13 mouse cellular contexts compared by ENCODE assay signal in the genomic region with DNA sequence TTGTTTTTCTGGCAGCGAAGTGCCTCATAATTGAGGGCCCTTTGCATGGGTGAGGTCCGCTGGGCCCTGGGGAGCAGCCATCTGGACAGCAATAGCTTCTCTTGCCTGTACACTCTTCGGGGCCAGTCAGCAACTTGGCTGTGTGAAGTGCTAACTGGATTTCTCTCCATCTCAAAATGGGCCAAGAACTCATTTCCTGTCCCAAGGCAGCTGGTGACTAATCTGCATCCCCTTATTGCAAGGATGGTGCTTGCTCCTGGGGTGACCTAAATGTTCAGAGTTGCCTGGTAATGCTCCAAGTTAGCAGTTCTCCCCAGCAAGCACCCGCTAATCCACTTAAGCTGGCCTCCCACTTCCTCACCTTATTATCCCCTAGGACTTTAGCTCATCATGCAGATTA.
DNase-seq lines count a peak whose midpoint lies in the region; ATAC-seq and TF ChIP-seq lines count a peak whose summit lies in the region.
"Had no signal": no experiment of that assay in that cellular context is flagged by ENCODE, and none has a peak within 500 bp of the region (broad histone marks: within the 10 kb centered on the region; RNA-seq: fewer than 3 reads in every experiment).

No protein-coding gene starts in this region.

- no peaks in the 10 kb centered on the region for H3K36me3 ChIP-seq in kidney, embryonic 14.5 days (ENCODE audit: control insufficient read depth, insufficient read depth, low read length)
- H3K36me3 ChIP-seq: heart, embryonic 13.5 days had no signal

- no peak overlapping the region for H3K4me2 ChIP-seq in kidney, embryonic 14.5 days (replicated peaks; ENCODE audit: low read depth, low read length)
- H3K4me2 ChIP-seq: heart, embryonic 13.5 days; liver, embryonic 11.5 days had no signal

- peak; percentile 60 for ATAC-seq in cerebellum, adult (ENCODE audit: insufficient number of reproducible peaks, low FRiP score, low TSS enrichment)
- ATAC-seq in kidney, embryonic 14.5 days (ENCODE audit: low FRiP score, low TSS enrichment): no peak
- ATAC-seq: activated CD4-positive, CD25-positive, alpha-beta regulatory T cell, adult 4 months had no signal

- no peak for TF ChIP-seq CTCF in layer of hippocampus, adult 2 months (conservative IDR thresholded peaks at IDR 0.05)

- H3K4me1 ChIP-seq in kidney, embryonic 14.5 days (ENCODE audit: control insufficient read depth, insufficient read depth, low read length): no peaks in the 10 kb centered on the region
- H3K4me1 ChIP-seq: heart, embryonic 13.5 days had no signal

- DNase-seq in cerebellum, adult 11 months: no peak
- DNase-seq in layer of hippocampus, adult 2 months (ENCODE audit: low spot score in 2 of 2): peak; percentile 11 to 26
- DNase-seq in layer of hippocampus, adult 11-12 months (ENCODE audit: low spot score): no peak
- peak; percentile 21 to 23 for DNase-seq in cerebellum, adult 18-20 months
- DNase-seq in heart, adult 8-10 months (ENCODE audit: low spot score): peak; percentile 51
- DNase-seq in urinary bladder, postnatal 25 days (ENCODE audit: low spot score): no peak
- DNase-seq: kidney, adult 11 months; spleen, adult 18-20 months had no signal

- H3K4me3 ChIP-seq in layer of hippocampus, adult 2 months: no peak overlapping the region
- H3K4me3 ChIP-seq in kidney, embryonic 14.5 days (ENCODE audit: low read length): no peak overlapping the region
- H3K4me3 ChIP-seq: heart, embryonic 13.5 days had no signal

- WGBS in kidney, embryonic 14.5 days: 81% methylated on average over 4 of the region's 4 CpGs

- no peak overlapping the region for H3K27ac ChIP-seq in layer of hippocampus, adult 2 months
- no peak overlapping the region for H3K27ac ChIP-seq in kidney, embryonic 14.5 days (ENCODE audit: low read depth, low read length)
- H3K27ac ChIP-seq: heart, embryonic 13.5 days had no signal

- no peak overlapping the region for H3K9ac ChIP-seq in kidney, embryonic 14.5 days (ENCODE audit: low read depth, low read length)
- H3K9ac ChIP-seq: heart, embryonic 13.5 days had no signal

- no peaks in the 10 kb centered on the region for H3K9me3 ChIP-seq in kidney, embryonic 14.5 days (ENCODE audit: control insufficient read depth, low read length)
- H3K9me3 ChIP-seq: heart, embryonic 13.5 days had no signal

- H3K27me3 ChIP-seq in kidney, embryonic 14.5 days (ENCODE audit: control insufficient read depth, insufficient read depth, low read length): no peaks in the 10 kb centered on the region
- H3K27me3 ChIP-seq: heart, embryonic 13.5 days had no signal

Comparison
In these comparisons a context has a peak if more than half of its experiments do, and no peak if none do; other contexts are left out.
1. DNase-seq: peak in layer of hippocampus, adult 2 months (2 of 2), cerebellum, adult 18-20 months (2 of 2) and heart, adult 8-10 months (single experiment); none in cerebellum, adult 11 months (single experiment), layer of hippocampus, adult 11-12 months (single experiment) and urinary bladder, postnatal 25 days (single experiment).